Mouse (Mus musculus): ENCODE results near the gene Nhs. TPM values are rescaled to one million over a fixed set of nuclear protein-coding genes. Genes with fewer than 3 reads are reported as not detected.
A peak's percentile ranks its signal among the peaks of the same experiment; 100 is the strongest.

Gene Nhs
- total and polyA plus RNA-seq, 2 experiments: 0.01 to 0.09 TPM

- DNase-seq (ENCODE audit: extremely low read depth, low read depth, low spot score): peak; percentile 60
- H3K27me3 ChIP-seq (ENCODE audit: control insufficient read depth, insufficient read depth, low read length): no peaks in the 10 kb centered on the region
- H3K9ac ChIP-seq (ENCODE audit: low read depth, low read length): no peak overlapping the region
- H3K27ac ChIP-seq (replicated peaks; ENCODE audit: insufficient read depth, low read depth, low read length): no peak overlapping the region
- no peaks in the 10 kb centered on the region for H3K79me2 ChIP-seq (ENCODE audit: control insufficient read depth, insufficient read depth, low read length)
- no peak for TF ChIP-seq CTCF (IDR thresholded peaks at IDR 0.05; ENCODE audit: low read depth, low read length)
- no peak for TF ChIP-seq POLR2A (IDR thresholded peaks at IDR 0.05; ENCODE audit: extremely low read depth, insufficient read depth, low read length)
- H3K36me3 ChIP-seq (ENCODE audit: control insufficient read depth, insufficient read depth, low read length): no peaks in the 10 kb centered on the region
- H3K4me1 ChIP-seq (ENCODE audit: control insufficient read depth, insufficient read depth, low read length): peaks cover 3% of the 10 kb centered on the region; the same call in 1 of the 2 replicates
- no peak overlapping the region for H3K4me3 ChIP-seq (ENCODE audit: insufficient read depth, low read depth, low read length)
- WGBS: 14% methylated on average over 5 of the region's 5 CpGs
These were observed 46.3 kb downstream of the Nhs start for GRCm38 (mm10) chrX:162113257-162113656.

- Histone ChIP-seq H3K27ac (replicated peaks; ENCODE audit: insufficient read depth, low read depth, low read length) (no peak overlapping the region), H3K4me3 (ENCODE audit: insufficient read depth, low read depth, low read length) (no peak overlapping the region), H3K4me1 (ENCODE audit: control insufficient read depth, insufficient read depth, low read length) (no peaks in the 10 kb centered on the region), H3K36me3 (ENCODE audit: control insufficient read depth, insufficient read depth, low read length) (no peaks in the 10 kb centered on the region), H3K9ac (ENCODE audit: low read depth, low read length) (no peak overlapping the region), H3K79me2 (ENCODE audit: control insufficient read depth, insufficient read depth, low read length) (no peaks in the 10 kb centered on the region), H3K27me3 (ENCODE audit: control insufficient read depth, insufficient read depth, low read length) (no peaks in the 10 kb centered on the region)
- DNase-seq (ENCODE audit: extremely low read depth, low read depth, low spot score): peak; percentile 66
- WGBS: 34% methylated on average over 3 of the region's 3 CpGs
- TF ChIP-seq POLR2A (IDR thresholded peaks at IDR 0.05; ENCODE audit: extremely low read depth, insufficient read depth, low read length) (no peak), CTCF (IDR thresholded peaks at IDR 0.05; ENCODE audit: low read depth, low read length) (no peak)
These were observed 56.6 kb downstream of the Nhs start for GRCm38 (mm10) chrX:162102802-162103434.

GRCm38 (mm10) chrX:162098364-162098763 lies 61.2 kb downstream of the Nhs start:
- DNase-seq (ENCODE audit: extremely low read depth, low read depth, low spot score): no peak
- TF ChIP-seq POLR2A (IDR thresholded peaks at IDR 0.05; ENCODE audit: extremely low read depth, insufficient read depth, low read length) (no peak), CTCF (IDR thresholded peaks at IDR 0.05; ENCODE audit: low read depth, low read length) (no peak)
- no peaks in the 10 kb centered on the region for H3K79me2 ChIP-seq (ENCODE audit: control insufficient read depth, insufficient read depth, low read length)

GRCm38 (mm10) chrX:162087291-162087690 lies 72.2 kb downstream of the Nhs start:
- H3K36me3 ChIP-seq (ENCODE audit: control insufficient read depth, insufficient read depth, low read length): no peaks in the 10 kb centered on the region
- H3K27me3 ChIP-seq (ENCODE audit: control insufficient read depth, insufficient read depth, low read length): no peaks in the 10 kb centered on the region
- DNase-seq (ENCODE audit: extremely low read depth, low read depth, low spot score): no peak
- H3K79me2 ChIP-seq (ENCODE audit: control insufficient read depth, insufficient read depth, low read length): no peaks in the 10 kb centered on the region
- TF ChIP-seq CTCF (IDR thresholded peaks at IDR 0.05; ENCODE audit: low read depth, low read length): no peak
- no peak for TF ChIP-seq POLR2A (IDR thresholded peaks at IDR 0.05; ENCODE audit: extremely low read depth, insufficient read depth, low read length)
- H3K27ac ChIP-seq (replicated peaks; ENCODE audit: insufficient read depth, low read depth, low read length): no peak overlapping the region
- WGBS: 91% methylated on average over 4 of the region's 4 CpGs
- H3K9ac ChIP-seq (ENCODE audit: low read depth, low read length): no peak overlapping the region
- H3K4me1 ChIP-seq (ENCODE audit: control insufficient read depth, insufficient read depth, low read length): no peaks in the 10 kb centered on the region
- H3K4me3 ChIP-seq (ENCODE audit: insufficient read depth, low read depth, low read length): no peak overlapping the region

More at GRCm38 (mm10) chrX:162098364-162098763, 61.2 kb downstream of the Nhs start:
- Histone ChIP-seq H3K27ac (replicated peaks; ENCODE audit: insufficient read depth, low read depth, low read length) (no peak overlapping the region), H3K4me1 (ENCODE audit: control insufficient read depth, insufficient read depth, low read length) (no peaks in the 10 kb centered on the region; the same call in 1 of the 2 replicates), H3K36me3 (ENCODE audit: control insufficient read depth, insufficient read depth, low read length) (no peaks in the 10 kb centered on the region), H3K27me3 (ENCODE audit: control insufficient read depth, insufficient read depth, low read length) (no peaks in the 10 kb centered on the region), H3K9ac (ENCODE audit: low read depth, low read length) (no peak overlapping the region), H3K4me3 (ENCODE audit: insufficient read depth, low read depth, low read length) (no peak overlapping the region)
- WGBS: 57% methylated on average over 4 of the region's 4 CpGs

DNA sequence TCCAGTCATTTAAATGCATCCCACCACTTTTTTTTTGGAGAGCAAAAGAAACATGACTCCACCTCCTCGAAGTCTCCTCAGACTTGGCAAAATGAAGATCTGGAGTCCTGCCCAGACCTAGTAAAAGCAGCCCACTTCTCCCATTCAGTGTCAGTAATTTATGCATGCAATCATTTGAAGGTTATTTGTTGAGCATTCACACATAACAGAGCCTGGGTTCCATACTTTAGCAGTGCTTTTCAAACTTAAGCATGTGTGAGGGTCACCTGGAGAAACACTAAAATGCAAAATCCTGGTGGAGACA lies 73.7 kb downstream of the Nhs start:
- Histone ChIP-seq H3K79me2 (ENCODE audit: control insufficient read depth, insufficient read depth, low read length) (no peaks in the 10 kb centered on the region), H3K27me3 (ENCODE audit: control insufficient read depth, insufficient read depth, low read length) (no peaks in the 10 kb centered on the region), H3K4me3 (ENCODE audit: insufficient read depth, low read depth, low read length) (no peak overlapping the region), H3K4me1 (ENCODE audit: control insufficient read depth, insufficient read depth, low read length) (no peaks in the 10 kb centered on the region), H3K27ac (replicated peaks; ENCODE audit: insufficient read depth, low read depth, low read length) (no peak overlapping the region), H3K9ac (ENCODE audit: low read depth, low read length) (no peak overlapping the region), H3K36me3 (ENCODE audit: control insufficient read depth, insufficient read depth, low read length) (no peaks in the 10 kb centered on the region)
- TF ChIP-seq POLR2A (IDR thresholded peaks at IDR 0.05; ENCODE audit: extremely low read depth, insufficient read depth, low read length): no peak
- no peak for TF ChIP-seq CTCF (IDR thresholded peaks at IDR 0.05; ENCODE audit: low read depth, low read length)
- WGBS: 67% methylated on average over 1 of the region's 1 CpGs
- DNase-seq (ENCODE audit: extremely low read depth, low read depth, low spot score): no peak

DNA sequence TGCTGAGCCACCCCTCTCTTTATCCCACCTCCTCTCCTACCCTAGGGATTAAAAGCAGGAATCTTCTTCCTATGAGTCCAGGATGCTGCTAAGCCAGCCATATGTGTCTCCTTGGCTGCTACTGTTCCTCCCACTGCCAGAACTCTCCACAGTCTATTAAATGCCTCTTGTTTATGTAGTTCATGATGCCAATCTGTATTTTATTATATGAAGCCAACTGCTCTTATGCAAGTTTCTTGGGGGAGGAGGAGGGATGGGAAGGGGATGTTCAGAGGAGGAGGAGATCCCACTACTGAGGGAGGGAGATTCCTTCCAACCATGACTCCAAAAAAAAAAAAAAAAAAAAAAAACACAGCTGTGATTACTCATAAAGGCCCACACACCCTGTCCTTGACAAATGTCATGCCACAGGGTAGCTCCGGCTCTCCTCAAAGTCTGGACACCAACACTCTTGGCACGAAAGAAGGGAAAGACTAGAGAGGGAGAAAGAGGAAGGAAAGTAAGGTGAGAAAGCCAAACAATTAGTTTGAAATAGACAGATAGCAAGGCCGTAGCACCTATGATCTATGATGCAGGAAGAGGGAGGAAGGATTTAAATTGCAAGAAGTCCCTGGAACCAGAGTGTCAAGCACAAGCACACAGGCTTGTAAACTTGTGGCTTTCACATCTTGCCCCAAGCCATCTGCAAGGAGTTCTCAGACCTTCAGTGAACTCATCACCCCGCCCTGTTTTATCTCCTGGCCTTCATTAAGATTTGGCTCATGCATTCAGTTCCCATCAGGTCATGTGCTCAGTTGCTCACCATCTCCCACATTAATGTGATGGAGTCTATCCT lies 74.3 kb downstream of the Nhs start:
- Histone ChIP-seq H3K79me2 (ENCODE audit: control insufficient read depth, insufficient read depth, low read length) (no peaks in the 10 kb centered on the region), H3K4me1 (ENCODE audit: control insufficient read depth, insufficient read depth, low read length) (no peaks in the 10 kb centered on the region), H3K4me3 (ENCODE audit: insufficient read depth, low read depth, low read length) (no peak overlapping the region), H3K27me3 (ENCODE audit: control insufficient read depth, insufficient read depth, low read length) (no peaks in the 10 kb centered on the region), H3K36me3 (ENCODE audit: control insufficient read depth, insufficient read depth, low read length) (no peaks in the 10 kb centered on the region), H3K27ac (replicated peaks; ENCODE audit: insufficient read depth, low read depth, low read length) (no peak overlapping the region), H3K9ac (ENCODE audit: low read depth, low read length) (no peak overlapping the region)
- WGBS: 87% methylated on average over 4 of the region's 4 CpGs
- no peak for TF ChIP-seq POLR2A (IDR thresholded peaks at IDR 0.05; ENCODE audit: extremely low read depth, insufficient read depth, low read length)
- no peak for TF ChIP-seq CTCF (IDR thresholded peaks at IDR 0.05; ENCODE audit: low read depth, low read length)
- DNase-seq (ENCODE audit: extremely low read depth, low read depth, low spot score): no peak
